Mouse (Mus musculus) heart, adult 2 months (tissue): ENCODE results near the gene Bpifc.

Source experiments
- CTCF ChIP-seq: fragments of 200-600 bp; IDR thresholded peaks from 2 replicates; pipeline ENCODE4 v1.8.1; 2022; ENCODE audit warnings: antibody characterized with exemption, mild to moderate bottlenecking, moderate library complexity
- POLR2A ChIP-seq: fragments of 200-500 bp; IDR thresholded peaks from 2 replicates; pipeline ENCODE4 v1.6.1; 2011; ENCODE audit warnings: mild to moderate bottlenecking, low read depth, low read length, control low read depth; ENCODE audit not compliant: insufficient read depth

DNA sequence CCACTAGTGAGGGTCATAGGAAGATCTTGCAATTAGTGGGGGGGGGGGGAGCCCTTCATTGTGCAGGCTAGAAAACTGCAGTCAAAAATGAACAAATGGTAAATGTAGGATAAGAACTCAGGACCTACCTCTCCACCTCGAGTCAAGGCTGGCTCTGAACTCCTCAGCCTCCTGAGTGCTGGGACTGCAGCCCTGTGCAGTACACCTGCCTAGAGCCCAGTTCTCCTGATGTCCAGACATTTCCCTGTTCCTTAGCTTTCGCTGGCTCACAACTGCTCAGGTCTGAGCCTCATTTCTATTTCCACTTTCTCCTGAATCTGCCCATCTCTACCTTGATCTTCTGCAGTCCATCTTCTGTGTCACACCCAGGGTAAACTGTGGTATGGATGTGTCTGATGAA lies 45.2 kb downstream of the Bpifc start:
- no peak for TF ChIP-seq POLR2A
- TF ChIP-seq CTCF, result no peak
